Mouse (Mus musculus) embryonic facial prominence, embryonic 13.5 days (tissue): ENCODE results near the gene Spg11. TPM values are rescaled to one million over a fixed set of nuclear protein-coding genes. Genes with fewer than 3 reads are reported as not detected.
A peak's percentile ranks its signal among the peaks of the same experiment; 100 is the strongest.

Experiments
- ATAC-seq: fragments of 200-750 bp; cut with Nextera tagmentation; 2 replicates; pipeline ENCODE4 v1.8.0; 2017; ENCODE audit warnings: low read depth; ENCODE audit not compliant: insufficient number of reproducible peaks, insufficient read depth, low FRiP score, low TSS enrichment
- H3K27ac ChIP-seq: fragments of 300-500 bp; sonication (generic); 2 replicates; pipeline ENCODE4 v1.5.1; 2015; ENCODE audit warnings: moderate library complexity, mild to moderate bottlenecking, inconsistent platforms
- H3K27me3 ChIP-seq: fragments of 300-500 bp; sonication (generic); 2 replicates; pipeline ENCODE4 v1.6.1; 2015; ENCODE audit warnings: mild to moderate bottlenecking, inconsistent platforms
- H3K36me3 ChIP-seq: fragments of 300-500 bp; sonication (generic); 2 replicates; pipeline ENCODE4 v1.6.1; 2015; ENCODE audit warnings: mild to moderate bottlenecking, inconsistent platforms
- H3K4me1 ChIP-seq: fragments of 300-500 bp; sonication (generic); 2 replicates; pipeline ENCODE4 v1.6.1; 2015; ENCODE audit warnings: inconsistent platforms
- H3K4me2 ChIP-seq: fragments of 300-500 bp; sonication (generic); 2 replicates; pipeline ENCODE4 v1.6.1; 2015; ENCODE audit warnings: moderate library complexity, mild to moderate bottlenecking, inconsistent platforms
- H3K4me3 ChIP-seq: fragments of 300-500 bp; sonication (generic); 2 replicates; pipeline ENCODE4 v1.5.1; 2015; ENCODE audit warnings: mild to moderate bottlenecking, inconsistent platforms
- H3K9ac ChIP-seq: fragments of 300-500 bp; sonication (generic); 2 replicates; pipeline ENCODE4 v1.6.1; 2015; ENCODE audit warnings: mild to moderate bottlenecking, inconsistent platforms
- H3K9me3 ChIP-seq: fragments of 300-500 bp; sonication (generic); 2 replicates; pipeline ENCODE4 v1.6.1; 2016; ENCODE audit warnings: inconsistent platforms
- WGBS: fragments of 180-500 bp; shearing (Covaris S2); methylation state at CpG from one replicate; pipeline ENCODE4 v1.1.7; 2015; ENCODE audit warnings: mixed read lengths; 5-methylcytosine and 5-hydroxymethylcytosine counted together
- polyA plus RNA-seq: library from polyadenylated mRNA; unstranded; fragments of >200 nt; fragmentation: Nextera tagmentation; extraction: Ambion mirVana; gene quantifications from 2 replicates; pipeline ENCODE4 v1.2.1, GENCODE M21; 2015

Spg11 gene
- polyA plus RNA-seq, 1 experiment from 2014 or later = 9.1 TPM

- Histone ChIP-seq H3K27ac (no peak overlapping the region), H3K4me3 (no peak overlapping the region), H3K36me3 (no peaks in the 10 kb centered on the region), H3K4me2 (no peak overlapping the region), H3K27me3 (no peaks in the 10 kb centered on the region), H3K4me1 (no peaks in the 10 kb centered on the region), H3K9ac (no peak overlapping the region), H3K9me3 (no peaks in the 10 kb centered on the region)
- no peak for ATAC-seq
- 75% methylated on average over 5 of the region's 5 CpGs for WGBS
Observed at GRCm38 (mm10) chr2:122141332-122141967, 23.3 kb upstream of the Spg11 start.

GRCm38 (mm10) chr2:122140815-122141214 lies 22.6 kb upstream of the Spg11 start:
- Histone ChIP-seq H3K36me3 (no peaks in the 10 kb centered on the region), H3K4me3 (no peak overlapping the region), H3K27me3 (no peaks in the 10 kb centered on the region), H3K9ac (no peak overlapping the region), H3K27ac (no peak overlapping the region), H3K4me1 (no peaks in the 10 kb centered on the region), H3K4me2 (no peak overlapping the region), H3K9me3 (no peaks in the 10 kb centered on the region)
- ATAC-seq = no peak
- WGBS = 77% methylated on average over 2 of the region's 2 CpGs

- H3K27me3 ChIP-seq = no peaks in the 10 kb centered on the region
- no peak overlapping the region for H3K9ac ChIP-seq
- no peaks in the 10 kb centered on the region for H3K9me3 ChIP-seq
- H3K27ac ChIP-seq = no peak overlapping the region
- H3K4me2 ChIP-seq = no peak overlapping the region
- WGBS = 63% methylated on average over 5 of the region's 5 CpGs
- H3K36me3 ChIP-seq = no peaks in the 10 kb centered on the region
- no peak overlapping the region for H3K4me3 ChIP-seq
- no peaks in the 10 kb centered on the region for H3K4me1 ChIP-seq
- no peak for ATAC-seq
Observed at GRCm38 (mm10) chr2:122137839-122138465, 19.8 kb upstream of the Spg11 start.

GRCm38 (mm10) chr2:122132618-122133017 lies 14.4 kb upstream of the Spg11 start:
- WGBS = 76% methylated on average over 2 of the region's 2 CpGs

GRCm38 (mm10) chr2:122132078-122132477 lies 13.9 kb upstream of the Spg11 start:
- no peaks in the 10 kb centered on the region for H3K36me3 ChIP-seq
- no peaks in the 10 kb centered on the region for H3K27me3 ChIP-seq
- 89% methylated on average over 2 of the region's 2 CpGs for WGBS
- no peak overlapping the region for H3K9ac ChIP-seq
- no peak overlapping the region for H3K4me3 ChIP-seq
- no peaks in the 10 kb centered on the region for H3K4me1 ChIP-seq
- H3K27ac ChIP-seq = no peak overlapping the region
- no peaks in the 10 kb centered on the region for H3K9me3 ChIP-seq
- ATAC-seq = no peak
- no peak overlapping the region for H3K4me2 ChIP-seq

More at GRCm38 (mm10) chr2:122132618-122133017, 14.4 kb upstream of the Spg11 start:
- Histone ChIP-seq H3K36me3 (no peaks in the 10 kb centered on the region), H3K4me2 (no peak overlapping the region), H3K9ac (no peak overlapping the region), H3K27ac (no peak overlapping the region), H3K27me3 (no peaks in the 10 kb centered on the region), H3K4me1 (no peaks in the 10 kb centered on the region), H3K4me3 (no peak overlapping the region), H3K9me3 (no peaks in the 10 kb centered on the region)
- ATAC-seq = no peak

- H3K9ac ChIP-seq = no peak overlapping the region
Observed at GRCm38 (mm10) chr2:122127635-122128034, 9.4 kb upstream of the Spg11 start.

GRCm38 (mm10) chr2:122126765-122127347 lies 8.7 kb upstream of the Spg11 start:
- no peak for ATAC-seq
- H3K27me3 ChIP-seq = no peaks in the 10 kb centered on the region
- WGBS = 42% methylated on average over 5 of the region's 5 CpGs
- no peaks in the 10 kb centered on the region for H3K36me3 ChIP-seq
- no peaks in the 10 kb centered on the region for H3K9me3 ChIP-seq
- no peaks in the 10 kb centered on the region for H3K4me1 ChIP-seq
- no peak overlapping the region for H3K9ac ChIP-seq
- no peak overlapping the region for H3K4me2 ChIP-seq
- H3K27ac ChIP-seq = no peak overlapping the region
- H3K4me3 ChIP-seq = no peak overlapping the region

More at GRCm38 (mm10) chr2:122127635-122128034, 9.4 kb upstream of the Spg11 start:
- Histone ChIP-seq H3K27ac (no peak overlapping the region), H3K4me3 (no peak overlapping the region), H3K9me3 (no peaks in the 10 kb centered on the region), H3K4me1 (no peaks in the 10 kb centered on the region), H3K36me3 (no peaks in the 10 kb centered on the region), H3K4me2 (no peak overlapping the region), H3K27me3 (no peaks in the 10 kb centered on the region)
- WGBS = 93% methylated on average over 4 of the region's 4 CpGs
- no peak for ATAC-seq

GRCm38 (mm10) chr2:122125680-122126572 lies 7.7 kb upstream of the Spg11 start:
- no peaks in the 10 kb centered on the region for H3K4me1 ChIP-seq
- no peak for ATAC-seq
- H3K9me3 ChIP-seq = no peaks in the 10 kb centered on the region
- no peaks in the 10 kb centered on the region for H3K36me3 ChIP-seq
- no peak overlapping the region for H3K4me3 ChIP-seq
- no peaks in the 10 kb centered on the region for H3K27me3 ChIP-seq
- WGBS = 48% methylated on average over 12 of the region's 12 CpGs
- no peak overlapping the region for H3K27ac ChIP-seq
- no peak overlapping the region for H3K9ac ChIP-seq
- H3K4me2 ChIP-seq = no peak overlapping the region

GRCm38 (mm10) chr2:122116888-122117287 lies 1.3 kb downstream of the Spg11 start:
- Histone ChIP-seq H3K36me3 (peaks cover 22% of the 10 kb centered on the region), H3K27me3 (no peaks in the 10 kb centered on the region), H3K9ac (no peak overlapping the region), H3K4me2 (peak overlapping the region; percentile 65), H3K4me3 (peak overlapping the region; percentile 87), H3K4me1 (peaks cover 10% of the 10 kb centered on the region), H3K27ac (no peak overlapping the region), H3K9me3 (no peaks in the 10 kb centered on the region)
- no peak for ATAC-seq
- 92% methylated on average over 2 of the region's 2 CpGs for WGBS

GRCm38 (mm10) chr2:122109714-122110113 lies 8.5 kb downstream of the Spg11 start:
- H3K36me3 ChIP-seq = peaks cover 53% of the 10 kb centered on the region
- H3K9ac ChIP-seq = no peak overlapping the region
- WGBS = 78% methylated on average over 4 of the region's 4 CpGs
- H3K9me3 ChIP-seq = no peaks in the 10 kb centered on the region
- ATAC-seq = no peak
- no peaks in the 10 kb centered on the region for H3K4me1 ChIP-seq
- H3K4me3 ChIP-seq = no peak overlapping the region
- no peak overlapping the region for H3K4me2 ChIP-seq
- H3K27me3 ChIP-seq = no peaks in the 10 kb centered on the region
- no peak overlapping the region for H3K27ac ChIP-seq

- H3K27ac ChIP-seq = no peak overlapping the region
- WGBS = 86% methylated on average over 14 of the region's 14 CpGs
- ATAC-seq = no peak
- no peak overlapping the region for H3K4me3 ChIP-seq
- H3K9me3 ChIP-seq = no peaks in the 10 kb centered on the region
- no peaks in the 10 kb centered on the region for H3K27me3 ChIP-seq
- no peaks in the 10 kb centered on the region for H3K4me1 ChIP-seq
- H3K9ac ChIP-seq = no peak overlapping the region
- no peak overlapping the region for H3K4me2 ChIP-seq
- H3K36me3 ChIP-seq = peaks cover 49% of the 10 kb centered on the region
Observed at GRCm38 (mm10) chr2:122108101-122108500, 10.1 kb downstream of the Spg11 start.
